ENCODE assay signal across 8 mouse cellular contexts in the genomic region with DNA sequence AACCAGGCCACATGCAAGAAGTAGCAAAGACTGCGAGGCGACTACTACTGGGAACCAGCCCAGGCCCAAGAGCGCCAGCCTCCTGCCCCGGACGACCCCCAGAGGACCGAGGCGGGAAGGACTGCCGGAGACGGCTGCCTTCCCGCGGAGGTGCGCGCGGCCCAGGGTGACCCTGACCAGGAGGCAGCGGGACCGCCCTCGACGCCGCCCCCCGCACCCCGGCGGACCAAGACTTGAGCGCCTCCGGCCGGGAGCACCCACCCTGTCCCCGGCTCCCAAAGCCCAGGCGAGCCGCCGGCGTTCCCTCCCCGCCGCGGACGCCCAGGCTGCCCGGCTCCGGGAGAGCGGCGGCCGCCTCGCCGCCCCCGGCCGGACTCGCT. TPM values are rescaled to one million over a fixed set of nuclear protein-coding genes. Genes with fewer than 3 reads are reported as not detected.
A peak's percentile ranks its signal among the peaks of the same experiment; 100 is the strongest.
DNase-seq lines count a peak whose midpoint lies in the region; ATAC-seq lines count a peak whose summit lies in the region.

No protein-coding gene starts in this region.

- no peaks in the 10 kb centered on the region for H3K27me3 ChIP-seq in embryonic facial prominence, embryonic 15.5 days
- no peaks in the 10 kb centered on the region for H3K27me3 ChIP-seq in limb, embryonic 12.5 days
- no peaks in the 10 kb centered on the region for H3K27me3 ChIP-seq in midbrain, embryonic 13.5 days

- H3K27ac ChIP-seq in embryonic facial prominence, embryonic 15.5 days (replicated peaks): peak overlapping the region; percentile 78
- H3K27ac ChIP-seq in limb, embryonic 12.5 days: peak overlapping the region; percentile 87
- peak overlapping the region; percentile 92 for H3K27ac ChIP-seq in midbrain, embryonic 13.5 days

- ATAC-seq in embryonic facial prominence, embryonic 15.5 days (ENCODE audit: insufficient number of reproducible peaks, low FRiP score, low TSS enrichment, low read depth): peak; percentile 32
- ATAC-seq in hematopoietic stem cell, adult 5-6 weeks (replicated peaks in 1 of 2; ENCODE audit: insufficient read depth in 1 of 2, low FRiP score in 2 of 2, low TSS enrichment in 1 of 2, low read depth in 1 of 2, poor library complexity in 2 of 2, severe bottlenecking in 2 of 2): peak; percentile 30 to 40; a peak in 1 of 4 replicates
- 0 out of 2 replicates have a peak, but pooled peaks have one; percentile 2 for ATAC-seq in limb, embryonic 12.5 days (ENCODE audit: insufficient number of reproducible peaks, insufficient read depth, low FRiP score, low TSS enrichment, low read depth)
- peak; percentile 38 for ATAC-seq in midbrain, embryonic 13.5 days

- DNase-seq in cerebellum, postnatal 14 days: peak; percentile 43 to 47
- DNase-seq in cerebellum, adult 11-12 months: no peak
- DNase-seq in Muller cell, postnatal 12 days (ENCODE audit: inconsistent ontology term): peak; percentile 62
- peak; percentile 61 for DNase-seq in thymus, postnatal 25 days

- peak overlapping the region; percentile 68 for H3K4me2 ChIP-seq in embryonic facial prominence, embryonic 15.5 days (replicated peaks)
- peak overlapping the region; percentile 77 for H3K4me2 ChIP-seq in limb, embryonic 12.5 days
- peak overlapping the region; percentile 88 for H3K4me2 ChIP-seq in midbrain, embryonic 13.5 days (replicated peaks)

- under 1% methylated on average over 43 of the region's 44 CpGs for WGBS in embryonic facial prominence, embryonic 15.5 days
- WGBS in limb, embryonic 12.5 days: under 1% methylated on average over 44 of the region's 44 CpGs
- WGBS in midbrain, embryonic 13.5 days: under 1% methylated on average over 44 of the region's 44 CpGs

- H3K9ac ChIP-seq in embryonic facial prominence, embryonic 15.5 days: peak overlapping the region; percentile 93
- peak overlapping the region; percentile 95 for H3K9ac ChIP-seq in limb, embryonic 12.5 days (replicated peaks)
- H3K9ac ChIP-seq in midbrain, embryonic 13.5 days (replicated peaks): peak overlapping the region; percentile 97

- H3K4me3 ChIP-seq in embryonic facial prominence, embryonic 15.5 days (replicated peaks): peak overlapping the region; percentile 99
- peak overlapping the region; percentile 100 for H3K4me3 ChIP-seq in limb, embryonic 12.5 days (replicated peaks)
- H3K4me3 ChIP-seq in midbrain, embryonic 13.5 days (replicated peaks): peak overlapping the region; percentile 100

- H3K4me1 ChIP-seq in embryonic facial prominence, embryonic 15.5 days: peaks cover 14% of the 10 kb centered on the region
- H3K4me1 ChIP-seq in limb, embryonic 12.5 days (replicated peaks): peaks cover 15% of the 10 kb centered on the region
- H3K4me1 ChIP-seq in midbrain, embryonic 13.5 days (replicated peaks): peaks cover 36% of the 10 kb centered on the region

- H3K9me3 ChIP-seq in embryonic facial prominence, embryonic 15.5 days (replicated peaks): no peaks in the 10 kb centered on the region
- peaks cover 6% of the 10 kb centered on the region; the same call in 1 of the 2 replicates for H3K9me3 ChIP-seq in limb, embryonic 12.5 days
- no peaks in the 10 kb centered on the region for H3K9me3 ChIP-seq in midbrain, embryonic 13.5 days

- peaks cover 34% of the 10 kb centered on the region for H3K36me3 ChIP-seq in embryonic facial prominence, embryonic 15.5 days
- H3K36me3 ChIP-seq in limb, embryonic 12.5 days: peaks cover 35% of the 10 kb centered on the region
- H3K36me3 ChIP-seq in midbrain, embryonic 13.5 days: peaks cover 37% of the 10 kb centered on the region

RNA-seq across cellular contexts. Expression of a gene that starts 1.1 kb away (rescaled TPM):
- polyA plus RNA-seq in embryonic facial prominence, embryonic 15.5 days (2015; fragmentation: Nextera tagmentation; extraction: Ambion mirVana): 11.4 and 11.9 TPM in 2 replicates
- 16.1 and 16.8 TPM in 2 replicates for total RNA-seq in hematopoietic stem cell, adult 5-6 weeks (2017)
- 26.1 and 30.1 TPM in 2 replicates for polyA plus RNA-seq in limb, embryonic 12.5 days (2016; fragmentation: Nextera tagmentation; extraction: Ambion mirVana)
- polyA plus RNA-seq in midbrain, embryonic 13.5 days (2015; fragmentation: Nextera tagmentation; extraction: Ambion mirVana): 30.8 and 32.5 TPM in 2 replicates

RNA-seq across cellular contexts. Expression of a gene that starts 25.9 kb away (rescaled TPM):
- 47.5 and 51.5 TPM in 2 replicates for polyA plus RNA-seq in embryonic facial prominence, embryonic 15.5 days (2015; fragmentation: Nextera tagmentation; extraction: Ambion mirVana)
- total RNA-seq in hematopoietic stem cell, adult 5-6 weeks (2017): 52.4 and 54.8 TPM in 2 replicates
- 61.6 and 66.6 TPM in 2 replicates for polyA plus RNA-seq in limb, embryonic 12.5 days (2016; fragmentation: Nextera tagmentation; extraction: Ambion mirVana)
- polyA plus RNA-seq in midbrain, embryonic 13.5 days (2015; fragmentation: Nextera tagmentation; extraction: Ambion mirVana): 53.3 and 54.4 TPM in 2 replicates

RNA-seq across cellular contexts. Expression of a gene that starts 26.1 kb away (rescaled TPM):
- polyA plus RNA-seq in embryonic facial prominence, embryonic 15.5 days (2015; fragmentation: Nextera tagmentation; extraction: Ambion mirVana): 19.2 and 29.0 TPM in 2 replicates
- total RNA-seq in hematopoietic stem cell, adult 5-6 weeks (2017): 3.6 and 8.4 TPM in 2 replicates
- polyA plus RNA-seq in limb, embryonic 12.5 days (2016; fragmentation: Nextera tagmentation; extraction: Ambion mirVana): 12.1 and 13.1 TPM in 2 replicates
- 13.0 and 14.5 TPM in 2 replicates for polyA plus RNA-seq in midbrain, embryonic 13.5 days (2015; fragmentation: Nextera tagmentation; extraction: Ambion mirVana)

RNA-seq across cellular contexts. Expression of a gene that starts 41.4 kb away (rescaled TPM):
- polyA plus RNA-seq in embryonic facial prominence, embryonic 15.5 days (2015; fragmentation: Nextera tagmentation; extraction: Ambion mirVana): 40.0 TPM in 2 replicates
- 35.7 and 51.0 TPM in 2 replicates for total RNA-seq in hematopoietic stem cell, adult 5-6 weeks (2017)
- 40.4 and 42.2 TPM in 2 replicates for polyA plus RNA-seq in limb, embryonic 12.5 days (2016; fragmentation: Nextera tagmentation; extraction: Ambion mirVana)
- polyA plus RNA-seq in midbrain, embryonic 13.5 days (2015; fragmentation: Nextera tagmentation; extraction: Ambion mirVana): 59.4 and 63.2 TPM in 2 replicates

RNA-seq across cellular contexts. Expression of a gene that starts 53.3 kb away (rescaled TPM):
- 6.5 and 12.8 TPM in 2 replicates for polyA plus RNA-seq in embryonic facial prominence, embryonic 15.5 days (2015; fragmentation: Nextera tagmentation; extraction: Ambion mirVana)
- total RNA-seq in hematopoietic stem cell, adult 5-6 weeks (2017): 0.65 and 9.4 TPM in 2 replicates
- 5.3 and 8.1 TPM in 2 replicates for polyA plus RNA-seq in limb, embryonic 12.5 days (2016; fragmentation: Nextera tagmentation; extraction: Ambion mirVana)
- 6.3 and 8.3 TPM in 2 replicates for polyA plus RNA-seq in midbrain, embryonic 13.5 days (2015; fragmentation: Nextera tagmentation; extraction: Ambion mirVana)
